Mouse (Mus musculus): ENCODE measurements around the gene D130052B06Rik. TPM values are rescaled to one million over a fixed set of nuclear protein-coding genes. Genes with fewer than 3 reads are reported as not detected.

Gene D130052B06Rik
- polyA plus RNA-seq, 3 experiments from 2014 or later = not detected

GRCm38 (mm10) chr11:33663599-33663998 is 64.5 kb downstream of the D130052B06Rik start:
- no peak for ATAC-seq

- ATAC-seq = no peak
These were observed 69.3 kb downstream of the D130052B06Rik start for GRCm38 (mm10) chr11:33668376-33668775.

DNA sequence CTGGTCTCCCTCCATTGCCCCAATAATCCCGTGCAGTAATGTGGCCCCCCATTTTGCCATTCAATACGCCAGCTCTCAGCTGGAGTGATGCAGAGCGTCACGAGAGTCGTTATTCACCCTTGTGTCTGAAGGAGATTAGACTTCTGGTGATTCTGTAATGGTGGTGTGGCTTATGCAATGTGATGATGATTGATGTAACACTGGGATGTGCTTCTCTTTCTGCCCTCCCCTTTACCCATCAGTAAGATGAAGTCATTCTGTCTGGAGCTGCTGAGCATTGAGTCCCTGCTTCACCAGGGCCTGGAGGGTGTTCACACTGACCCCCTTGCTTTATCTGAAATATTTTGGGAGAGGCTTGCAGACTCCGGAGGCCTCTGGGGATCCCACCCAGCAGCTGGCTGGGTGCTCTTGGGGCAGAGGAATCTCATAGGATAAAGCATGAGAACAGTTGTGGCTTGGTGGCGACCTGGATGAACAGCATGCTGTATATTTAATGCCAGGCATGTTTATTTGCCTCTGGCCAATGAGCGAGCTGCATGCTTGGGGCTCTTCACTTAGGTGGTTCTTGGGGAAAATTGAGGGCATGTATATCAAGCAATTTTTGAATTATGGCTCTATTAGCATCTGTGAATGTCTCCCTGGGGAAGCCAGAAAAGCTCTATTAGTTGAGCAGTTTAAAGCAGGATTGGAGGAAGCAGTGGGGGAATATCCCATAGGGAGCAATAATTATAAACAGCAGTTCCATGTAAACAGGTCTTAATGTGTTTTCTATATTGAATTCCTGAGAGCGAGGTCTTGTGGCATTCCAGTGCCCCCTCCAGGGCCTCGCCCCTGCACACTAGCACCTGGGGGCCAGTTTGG is 71.2 kb downstream of the D130052B06Rik start:
- no peak for ATAC-seq

Other genes starting within 250 kb of the D130052B06Rik start
- gene Ranbp17, start 85.6 kb upstream of the D130052B06Rik start, polyA plus RNA-seq (2017; shearing (Covaris generic)) = under 1 TPM in 1 of 3 experiments, not detected in 2; 0.49 TPM
- gene Gabrp, start 20.3 kb upstream of the D130052B06Rik start, polyA plus RNA-seq (2017; shearing (Covaris generic)) = not detected